Mouse (Mus musculus): ENCODE results near the gene Clpsl2.
"Not testable (repeated sequence)": the region's sequence is repeated elsewhere in the genome, so short reads cannot be mapped to it uniquely, and the experiment has no call there.

Gene Clpsl2

GRCm38 (mm10) chr17:28521071-28521726 is 28.0 kb upstream of the Clpsl2 start:
- no peak for DNase-seq

GRCm38 (mm10) chr17:28521920-28522319 is 27.3 kb upstream of the Clpsl2 start:
- DNase-seq, result no peak

GRCm38 (mm10) chr17:28522623-28523354 is 26.4 kb upstream of the Clpsl2 start:
- peak; percentile 96 to 98 for DNase-seq

- DNase-seq, result no peak
Measured at GRCm38 (mm10) chr17:28523355-28524008, 25.7 kb upstream of the Clpsl2 start.

GRCm38 (mm10) chr17:28524009-28524695 is 25.1 kb upstream of the Clpsl2 start:
- peak; percentile 68 to 69 for DNase-seq

- DNase-seq, result peak; percentile 49 to 51
Measured at GRCm38 (mm10) chr17:28524831-28525430, 24.3 kb upstream of the Clpsl2 start.

GRCm38 (mm10) chr17:28527184-28528042 is 21.8 kb upstream of the Clpsl2 start:
- peak in 1 of 2 experiments; percentile 20 for DNase-seq

GRCm38 (mm10) chr17:28528043-28528351 is 21.2 kb upstream of the Clpsl2 start:
- peak; percentile 90 to 91 for DNase-seq

- DNase-seq, result no peak
Measured at GRCm38 (mm10) chr17:28529116-28529515, 20.1 kb upstream of the Clpsl2 start.

- no peak for DNase-seq
Measured at GRCm38 (mm10) chr17:28530506-28530905, 18.7 kb upstream of the Clpsl2 start, which contains the start of gene Armc12. Armc12 (plus strand) TSS chr17:28530806.

GRCm38 (mm10) chr17:28531946-28532345 is 17.3 kb upstream of the Clpsl2 start:
- no peak for DNase-seq

GRCm38 (mm10) chr17:28532557-28532956 is 16.7 kb upstream of the Clpsl2 start:
- no peak for DNase-seq

- DNase-seq, result no peak
Measured at GRCm38 (mm10) chr17:28533327-28533726, 15.9 kb upstream of the Clpsl2 start.

- DNase-seq, result no peak
Measured at GRCm38 (mm10) chr17:28537881-28538280, 11.3 kb upstream of the Clpsl2 start.

- DNase-seq, result peak; percentile 47 to 57
Measured at GRCm38 (mm10) chr17:28546925-28547324, 2.3 kb upstream of the Clpsl2 start.

- no peak for DNase-seq
Measured at GRCm38 (mm10) chr17:28548550-28548949, 661 bp upstream of the Clpsl2 start.

- DNase-seq, result peak; percentile 86 to 87
Measured at GRCm38 (mm10) chr17:28553040-28553793, 4.0 kb downstream of the Clpsl2 start.

GRCm38 (mm10) chr17:28554021-28554420 is 4.8 kb downstream of the Clpsl2 start:
- not testable (repeated sequence) for DNase-seq

GRCm38 (mm10) chr17:28556635-28557396 is 7.6 kb downstream of the Clpsl2 start:
- no peak for DNase-seq

- no peak for DNase-seq
Measured at GRCm38 (mm10) chr17:28557772-28558171, 8.6 kb downstream of the Clpsl2 start.
